Mouse (Mus musculus) frontal cortex, adult (tissue): ENCODE results near the gene Gm10134.
"Not testable (repeated sequence)": the region's sequence is repeated elsewhere in the genome, so short reads cannot be mapped to it uniquely, and the experiment has no call there.

Experiments
- ATAC-seq: cut with Nextera tagmentation; 2 replicates; pipeline ENCODE4 v1.9.2; 2017; ENCODE audit warnings: mild to moderate bottlenecking, moderate library complexity, mixed read lengths; ENCODE audit not compliant: low TSS enrichment

Gene Gm10134

DNA sequence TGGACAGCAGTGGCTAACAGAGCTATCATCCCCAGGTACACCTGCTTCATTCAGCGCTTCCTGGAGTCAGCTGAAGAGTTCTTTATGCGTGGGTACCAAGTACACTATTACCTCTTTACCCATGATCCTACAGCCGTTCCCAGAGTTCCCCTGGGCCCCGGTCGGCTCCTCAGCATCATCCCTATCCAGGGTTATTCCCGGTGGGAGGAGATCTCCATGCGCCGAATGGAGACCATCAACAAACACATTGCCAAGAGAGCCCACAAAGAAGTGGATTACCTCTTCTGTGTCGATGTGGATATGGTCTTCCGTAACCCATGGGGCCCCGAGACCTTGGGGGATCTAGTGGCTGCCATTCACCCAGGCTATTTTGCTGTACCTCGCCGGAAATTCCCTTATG, 1.2 kb upstream of the Gm10134 start:
- no peak for ATAC-seq

DNA sequence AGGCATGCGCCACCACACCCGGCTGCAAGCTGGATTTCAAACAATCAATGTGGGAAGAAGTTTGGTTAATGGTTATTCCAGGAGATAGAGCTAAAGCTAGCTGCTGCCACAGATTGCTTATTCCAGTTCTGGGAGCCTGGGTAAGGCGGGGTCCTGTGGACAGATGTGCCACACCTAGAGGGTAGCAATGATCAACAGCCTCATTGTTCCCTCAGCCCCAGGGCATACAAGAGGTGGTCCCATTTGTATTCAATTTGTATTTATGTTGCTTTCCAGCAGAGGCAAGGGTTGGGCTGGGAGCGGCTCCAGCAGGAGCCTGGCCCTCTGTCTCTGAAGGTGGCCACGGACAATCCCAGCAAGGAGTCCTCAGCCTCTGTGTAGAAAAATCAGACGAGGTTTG, 396 bp downstream of the Gm10134 start:
- no peak for ATAC-seq

DNA sequence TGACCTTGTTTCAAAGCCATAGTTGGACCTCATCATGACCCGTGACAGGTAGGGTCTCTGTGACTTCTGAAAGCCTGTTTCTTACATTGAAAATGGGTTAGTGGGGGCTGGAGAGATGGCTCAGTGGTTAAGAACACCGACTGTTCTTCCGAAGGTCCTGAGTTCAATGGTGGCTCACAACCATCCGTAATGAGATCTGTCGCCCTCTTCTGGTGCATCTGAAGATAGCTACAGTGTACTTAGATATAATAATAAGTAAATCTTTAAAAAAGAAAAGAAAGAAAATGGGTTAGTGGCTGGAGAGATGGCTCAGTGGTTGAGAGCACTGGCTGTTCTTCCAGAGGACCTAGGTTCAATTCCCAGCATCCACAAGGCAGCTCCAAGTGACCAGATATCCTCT, 5.7 kb downstream of the Gm10134 start:
- ATAC-seq, result not testable (repeated sequence)

DNA sequence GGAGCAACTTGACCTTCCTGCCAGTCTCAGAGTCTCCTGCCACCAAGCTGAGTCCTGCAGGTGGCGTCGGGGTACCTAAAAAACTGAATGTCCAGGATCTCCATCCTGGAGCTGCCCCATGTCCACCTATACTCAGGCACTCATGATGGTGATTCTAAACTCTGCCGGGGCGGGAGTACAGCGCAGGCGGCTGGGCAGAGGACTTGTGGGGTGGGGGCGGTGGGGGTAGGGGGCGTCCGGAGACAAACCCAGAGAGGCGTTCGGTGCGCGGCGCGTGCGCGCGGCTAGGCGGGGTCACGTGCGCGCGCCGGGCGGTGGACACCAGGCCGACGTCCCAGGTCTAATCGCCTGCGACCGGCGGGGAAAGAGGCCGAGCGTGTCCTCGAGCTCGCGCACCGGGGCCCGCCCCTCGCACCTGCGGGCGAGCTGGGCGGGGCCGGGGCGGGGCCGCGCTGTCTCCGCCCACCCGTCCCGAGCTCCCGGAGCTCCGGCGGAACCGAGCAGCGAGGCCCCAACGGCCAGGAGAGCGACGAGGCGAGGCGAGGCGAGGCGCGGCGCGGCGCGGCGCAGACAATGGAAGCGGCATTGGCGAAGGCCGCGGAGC, 7.0 kb downstream of the Gm10134 start, which contains the start of gene Ralgds:
Gene Ralgds, plus strand, starts transcription at position 328 of the 604 bp plus-strand sequence.
- peak; percentile 35; the same call in 1 of the 2 replicates for ATAC-seq

DNA sequence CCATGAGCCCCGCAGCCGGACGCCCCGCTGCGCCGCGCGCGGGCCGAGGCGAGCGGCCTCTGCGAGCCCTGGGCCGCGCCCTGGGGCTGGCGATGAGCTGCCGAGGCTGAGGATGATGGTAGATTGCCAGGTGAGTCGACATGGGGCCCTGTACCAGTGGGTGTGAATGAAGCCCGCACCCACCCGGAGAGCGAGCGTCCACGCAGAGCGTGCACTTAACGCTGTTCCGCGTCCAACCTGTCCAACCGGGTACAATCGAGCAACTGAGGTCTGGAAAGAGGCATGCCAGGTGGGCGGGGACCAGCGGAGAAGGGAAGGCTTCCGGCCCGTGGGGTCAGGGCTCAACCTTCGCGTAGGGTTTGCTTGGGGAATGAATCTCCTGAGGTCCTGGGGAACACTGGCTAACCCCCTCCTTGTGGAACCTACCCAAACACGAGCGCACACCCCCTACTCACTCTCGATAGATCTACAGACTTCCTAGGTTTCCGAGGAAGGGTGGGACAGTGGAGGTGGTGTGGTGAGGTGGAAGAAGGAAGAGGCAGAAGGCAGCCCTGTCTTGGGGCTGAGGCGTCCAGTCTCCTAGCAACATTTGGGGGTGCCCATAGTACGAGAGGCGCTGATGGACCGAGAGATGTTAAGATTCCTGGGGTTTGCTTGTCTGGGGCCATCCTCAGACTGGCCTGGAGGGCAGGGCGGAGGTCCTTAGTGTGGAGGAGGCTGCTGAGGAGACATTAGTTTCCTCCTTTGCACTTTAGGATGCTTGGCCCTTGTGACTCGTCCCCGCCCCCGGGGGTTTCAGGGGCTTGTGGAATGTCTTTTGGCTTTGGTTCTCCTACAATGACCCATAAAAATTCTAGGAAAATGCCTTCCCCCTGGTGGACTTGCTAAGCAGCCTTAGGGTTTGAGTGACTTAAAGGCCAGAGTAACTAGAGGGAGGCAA, 7.8 kb downstream of the Gm10134 start:
- peak; percentile 33; the same call in 1 of the 2 replicates for ATAC-seq

DNA sequence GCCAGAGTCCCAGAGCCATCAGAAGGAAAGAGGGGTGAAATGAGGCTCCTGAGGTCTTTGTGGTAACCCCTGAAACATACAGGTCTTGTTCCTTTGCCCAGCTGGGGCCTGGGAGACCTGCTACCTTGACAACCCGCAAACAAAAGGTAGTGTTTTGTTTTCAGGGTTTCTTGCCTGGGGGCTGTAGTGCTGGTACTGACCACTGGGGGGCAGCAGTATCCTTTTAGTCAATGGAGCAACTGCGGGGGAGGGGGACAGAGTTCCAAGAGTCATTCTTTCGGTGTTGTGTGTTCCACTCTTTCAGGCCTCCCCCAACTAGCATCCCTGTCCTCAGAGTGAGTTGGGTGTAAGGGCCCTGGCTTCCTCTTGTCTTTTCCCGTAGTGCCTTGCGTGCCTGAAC, 8.6 kb downstream of the Gm10134 start:
- ATAC-seq, result no peak

DNA sequence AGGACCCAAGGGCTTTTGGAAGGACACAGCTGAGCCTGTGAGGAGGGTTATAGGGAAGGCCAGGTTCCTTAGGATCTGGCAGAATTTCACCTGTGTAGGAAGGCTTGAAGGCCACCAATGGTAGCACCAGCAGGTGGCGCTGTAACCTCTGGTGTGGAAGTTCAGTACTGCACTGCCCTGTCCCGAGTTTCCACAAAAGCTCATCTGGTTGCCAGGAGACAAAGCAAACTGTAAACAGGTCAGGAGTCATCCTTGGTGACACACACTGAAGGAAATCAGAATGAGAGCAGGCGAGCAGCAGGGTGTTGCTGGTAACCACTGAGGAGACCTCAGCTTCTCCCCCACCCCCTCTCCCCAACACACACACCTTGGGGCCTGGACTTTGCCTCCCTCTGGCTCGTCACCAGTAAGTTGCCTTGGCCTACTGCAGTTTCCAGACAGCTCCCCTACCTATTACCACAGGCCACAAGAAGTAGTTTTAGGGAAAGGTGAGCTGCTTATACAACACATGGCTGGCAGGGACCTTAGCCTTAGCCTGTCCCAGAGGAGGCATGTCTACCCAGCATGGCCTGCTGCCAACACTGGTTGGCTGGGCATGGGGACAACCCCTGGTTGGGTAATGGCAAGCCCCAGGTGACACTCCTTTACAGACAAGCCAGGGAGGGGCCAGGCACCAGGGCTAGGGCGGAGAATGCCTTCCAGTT, 11.5 kb downstream of the Gm10134 start:
- ATAC-seq, result no peak

DNA sequence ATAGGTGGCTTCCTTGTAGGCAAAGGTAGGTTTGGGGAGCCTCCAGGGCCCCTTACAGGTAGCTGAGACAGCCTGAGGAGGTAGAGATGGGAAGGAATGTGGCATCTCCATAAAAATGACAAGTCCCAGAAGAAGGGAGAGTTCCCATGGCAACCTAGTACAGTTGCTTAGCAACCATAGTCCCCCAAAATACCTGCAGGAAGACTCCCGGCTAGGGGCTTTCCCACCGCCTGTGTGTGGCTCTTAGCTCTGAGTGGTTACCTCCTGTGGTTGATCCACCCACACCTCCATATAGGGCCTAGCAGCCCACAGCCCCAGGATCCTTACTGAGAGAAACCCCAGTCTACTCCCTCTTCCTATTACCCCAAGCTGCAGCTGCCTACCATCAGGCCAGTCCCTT, 12.3 kb downstream of the Gm10134 start:
- peak; percentile 51 for ATAC-seq

DNA sequence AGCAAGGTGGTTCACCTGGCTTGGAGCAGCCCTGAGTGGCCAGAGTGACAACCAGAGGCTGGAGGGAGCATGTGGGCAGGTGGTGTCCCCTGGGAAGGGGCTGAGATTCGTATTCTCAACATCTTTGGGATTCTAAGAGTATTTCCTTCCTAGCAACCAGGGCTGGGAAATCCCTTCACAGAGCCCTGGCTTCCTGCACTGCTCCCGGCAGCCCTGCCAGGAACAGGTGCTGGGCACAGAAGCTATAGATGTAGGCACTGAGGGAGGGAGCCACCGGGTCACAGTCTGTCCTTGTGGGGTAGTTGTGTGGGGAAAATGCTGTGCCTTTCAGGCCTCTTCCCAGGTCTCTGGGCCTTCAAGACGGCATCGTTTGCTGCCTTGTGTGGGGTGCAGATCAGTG, 14.7 kb downstream of the Gm10134 start:
- ATAC-seq, result no peak

DNA sequence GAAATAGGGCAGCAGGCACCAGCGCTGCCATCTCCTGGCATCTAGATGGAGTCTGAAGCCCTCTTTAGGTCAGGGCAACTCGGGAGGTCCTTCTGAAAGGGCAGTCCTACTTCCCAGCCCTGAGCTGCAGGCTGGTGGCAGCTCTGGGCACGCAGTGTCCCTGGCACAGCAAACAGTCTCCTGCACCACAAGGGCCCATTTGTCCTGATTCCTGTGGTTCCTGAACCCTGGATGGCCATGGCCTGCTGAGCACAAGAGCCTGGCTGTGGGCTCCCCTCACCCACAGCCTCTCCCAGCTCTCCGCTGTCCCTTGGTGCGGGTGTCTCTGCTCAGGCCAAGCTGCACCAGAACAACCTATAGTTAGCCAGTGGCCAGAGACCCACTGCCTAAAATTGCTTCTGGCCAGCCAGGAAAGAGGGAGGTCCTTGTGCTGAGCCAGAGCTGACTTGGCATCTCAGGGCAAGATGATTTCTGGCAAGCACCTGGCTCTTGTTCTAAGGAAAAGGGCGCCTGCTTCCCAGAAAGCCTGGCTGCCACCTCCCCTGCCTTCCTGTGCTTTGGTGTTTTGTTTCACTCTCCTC, 15.8 kb downstream of the Gm10134 start:
- peak; percentile 9 for ATAC-seq

DNA sequence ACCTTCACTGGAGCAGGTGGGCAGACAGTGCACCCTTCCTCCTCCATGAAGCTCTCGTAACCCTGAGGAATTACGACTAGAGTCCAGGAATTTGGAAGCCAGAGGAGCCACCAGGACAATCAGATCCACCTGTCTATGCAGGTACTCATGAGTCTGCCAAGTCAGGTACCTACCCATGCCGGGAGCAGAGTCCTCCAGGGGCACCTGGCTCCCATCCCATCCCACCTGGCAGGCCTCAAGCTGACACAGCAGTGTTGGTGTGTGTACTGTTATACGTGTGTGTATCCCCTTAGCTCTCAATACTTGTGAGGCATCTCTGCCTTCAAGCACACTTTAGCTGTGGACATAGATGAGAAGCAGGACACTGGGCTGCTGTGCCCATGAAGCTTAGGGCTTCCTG, 16.3 kb downstream of the Gm10134 start:
- no peak for ATAC-seq

DNA sequence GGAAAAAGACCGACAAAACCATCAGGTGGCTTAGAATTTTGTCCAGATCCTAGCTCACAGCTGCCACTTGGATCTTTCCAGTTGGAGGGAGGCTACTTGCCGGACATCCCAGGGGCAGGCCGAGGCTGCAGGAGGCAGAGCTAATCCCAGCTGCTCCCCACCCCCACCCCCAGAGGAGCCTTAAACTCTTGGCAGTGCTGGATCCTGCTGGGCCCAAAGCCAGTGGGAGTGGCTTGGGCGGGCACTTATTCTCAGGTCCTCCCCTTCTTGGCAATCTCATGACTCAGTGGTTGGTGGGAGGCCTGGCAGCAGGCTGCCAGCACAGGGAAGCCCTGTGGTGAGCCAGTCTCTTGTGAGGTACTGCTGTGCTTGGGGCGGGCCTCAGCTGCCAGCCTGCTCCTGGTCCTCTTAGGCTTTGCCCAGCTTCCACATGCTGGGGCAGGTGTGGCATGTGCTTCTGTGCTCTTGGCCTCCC, 17.8 kb downstream of the Gm10134 start:
- ATAC-seq, result peak; percentile 77

DNA sequence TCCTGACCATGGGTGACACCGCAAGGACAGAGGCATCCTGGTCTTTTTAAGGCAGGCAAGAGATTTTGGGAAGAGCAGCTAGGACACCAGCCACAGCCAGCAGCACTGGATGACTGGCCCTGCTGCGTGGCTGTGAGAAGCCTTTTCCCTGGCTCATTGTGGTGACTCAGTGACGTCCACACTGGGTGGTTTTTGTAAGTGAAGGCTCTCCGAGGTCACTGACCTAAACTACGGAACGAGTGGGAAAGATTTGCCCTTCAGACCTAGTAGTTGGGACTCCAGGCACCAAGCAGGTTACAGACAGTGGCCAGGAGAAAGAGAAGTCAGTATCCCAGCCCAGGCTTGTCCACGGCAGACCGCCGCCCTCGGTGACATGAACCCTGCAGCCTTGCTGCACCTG, 18.5 kb downstream of the Gm10134 start:
- ATAC-seq, result no peak

DNA sequence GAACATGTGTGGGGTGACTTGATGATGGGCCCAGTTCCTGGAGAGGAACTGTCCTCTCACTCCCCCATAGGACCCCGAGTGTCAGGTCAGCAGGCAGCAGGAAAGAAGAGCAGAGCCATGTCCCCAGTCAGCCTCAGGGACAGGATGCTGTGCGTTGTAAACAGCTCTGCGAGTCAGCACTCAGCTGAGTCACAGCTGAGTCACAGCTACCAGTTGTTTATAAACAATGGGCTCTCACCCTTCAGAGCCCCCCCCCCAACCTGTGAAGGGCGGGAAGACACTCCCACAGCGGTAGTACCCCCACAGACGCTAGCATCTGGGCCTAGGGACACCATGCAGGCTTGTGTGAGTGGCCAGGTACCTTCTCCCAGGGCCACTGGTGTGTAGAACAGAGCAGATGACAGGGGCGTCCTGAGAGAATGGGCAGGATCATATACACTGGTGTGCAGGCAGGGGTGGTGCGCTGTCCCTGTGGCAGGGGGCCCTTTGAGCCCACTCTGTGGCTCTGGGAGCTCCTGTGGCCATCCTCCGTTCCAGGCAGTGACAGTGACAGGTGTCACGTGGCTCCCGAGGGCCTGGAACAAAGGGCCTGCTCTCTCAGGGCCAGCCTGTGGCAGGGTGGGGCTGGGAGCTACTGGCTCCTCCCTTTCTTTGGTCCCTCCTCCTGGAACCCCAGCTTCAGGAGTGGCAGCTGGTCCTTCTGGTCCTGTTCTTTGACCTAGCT, 19.5 kb downstream of the Gm10134 start:
- ATAC-seq, result peak; percentile 28

DNA sequence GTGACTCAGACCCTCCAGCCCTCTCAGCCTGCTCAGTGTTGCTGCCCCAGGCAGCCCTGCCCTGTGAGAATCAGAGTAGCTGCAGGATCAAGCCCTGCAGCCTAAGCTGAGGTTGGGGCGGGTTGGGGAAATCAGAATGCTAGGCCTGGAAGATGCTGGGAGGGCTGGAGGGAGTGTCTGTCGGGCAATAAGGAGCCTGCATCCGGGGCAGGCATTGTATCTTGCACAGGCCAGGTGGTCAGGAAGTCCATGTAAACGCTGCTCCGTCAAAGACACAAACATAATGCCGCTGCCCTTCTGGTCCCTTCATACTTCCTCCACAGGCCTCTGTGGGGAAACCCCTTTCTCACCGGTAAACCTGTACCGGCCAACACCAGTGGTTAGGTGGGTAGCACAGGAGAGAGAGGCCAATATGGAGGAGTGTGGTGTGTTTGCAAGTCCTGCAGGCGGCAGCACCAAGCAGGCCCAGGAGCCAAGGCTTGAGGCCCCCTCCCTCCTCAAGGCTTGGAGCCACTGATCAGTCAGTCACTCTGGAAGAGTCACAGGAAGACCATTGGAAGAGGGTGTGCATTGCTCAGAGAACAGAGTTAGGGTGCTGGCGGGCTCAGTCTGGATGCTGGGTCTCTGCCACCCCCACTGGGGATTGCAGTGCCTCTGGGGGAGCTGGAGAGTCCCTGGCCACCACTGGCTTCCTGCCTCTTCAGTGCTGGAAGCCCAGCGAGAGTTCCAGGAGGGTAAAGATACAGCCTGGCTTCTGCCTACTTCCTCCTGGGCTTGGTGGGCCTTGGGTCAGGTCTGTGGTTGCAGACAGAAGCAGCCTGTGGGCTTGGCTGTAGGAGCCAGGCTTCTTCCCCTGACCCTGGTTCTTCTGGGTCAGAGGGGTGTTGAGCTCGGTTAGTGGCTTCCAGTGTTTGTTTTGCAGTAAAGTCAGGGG, 20.3 kb downstream of the Gm10134 start:
- ATAC-seq, result no peak

DNA sequence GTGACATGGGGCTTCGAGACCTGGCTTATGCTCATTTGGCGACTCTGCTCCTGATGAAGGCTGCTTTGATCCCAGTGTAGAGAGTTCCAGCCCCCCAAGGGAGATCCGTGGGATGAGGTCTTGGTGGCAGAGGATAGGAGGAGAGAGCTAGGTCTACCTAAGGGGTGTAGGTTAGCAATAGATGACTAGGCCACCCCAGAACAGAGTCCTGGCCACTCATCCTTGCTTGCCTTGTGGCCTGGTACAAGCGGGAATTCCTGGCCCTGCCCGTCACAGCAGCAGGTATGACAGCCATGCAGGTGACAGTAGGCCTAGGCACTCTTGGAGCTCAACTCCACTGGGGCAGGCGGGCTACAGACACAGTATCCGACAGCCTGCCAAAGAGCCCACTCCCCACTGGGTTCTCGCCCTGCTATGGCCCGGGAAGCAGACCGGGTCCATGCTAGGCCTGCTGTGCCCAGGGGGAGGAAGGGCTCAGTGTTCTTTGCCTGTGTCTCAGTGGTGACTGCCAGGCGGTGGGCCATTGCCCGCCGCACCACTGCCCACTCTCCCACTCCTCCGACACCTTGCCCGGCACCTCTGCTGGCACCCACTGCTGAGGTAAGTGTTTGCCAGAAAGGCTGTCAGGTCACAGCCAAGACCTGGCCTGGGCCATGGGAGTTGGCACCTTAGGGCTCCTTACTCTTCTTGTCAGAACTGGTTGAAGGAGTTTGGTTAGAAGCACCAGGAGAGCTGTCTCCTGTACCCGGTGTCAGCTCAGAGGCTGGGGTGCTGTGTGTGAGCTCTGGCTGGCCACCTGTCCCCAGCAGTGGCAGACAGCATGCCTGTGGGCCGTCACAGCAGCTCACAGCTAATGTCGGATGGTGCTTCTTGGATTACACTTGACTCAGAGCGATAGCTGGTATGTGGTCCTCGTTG, 21.8 kb downstream of the Gm10134 start:
- ATAC-seq, result no peak

DNA sequence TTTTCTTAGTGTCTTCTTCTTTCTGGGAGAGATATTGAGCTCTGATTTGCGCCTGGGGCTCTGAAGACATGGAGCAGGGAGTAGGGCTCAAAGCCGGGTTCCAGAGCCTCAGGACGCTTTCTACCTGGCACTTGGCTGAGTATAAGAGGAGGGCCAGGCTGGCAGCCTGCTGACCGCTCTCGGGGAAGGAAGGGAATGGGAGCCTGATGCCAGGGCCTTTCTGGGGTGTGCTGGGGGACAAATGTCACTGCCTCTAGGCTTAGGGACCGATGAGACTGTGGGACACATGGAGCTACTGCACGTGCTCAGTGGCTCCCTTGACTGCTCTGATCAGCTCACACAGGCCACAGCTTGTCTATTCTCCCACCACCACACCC, 22.4 kb downstream of the Gm10134 start:
- ATAC-seq, result no peak

DNA sequence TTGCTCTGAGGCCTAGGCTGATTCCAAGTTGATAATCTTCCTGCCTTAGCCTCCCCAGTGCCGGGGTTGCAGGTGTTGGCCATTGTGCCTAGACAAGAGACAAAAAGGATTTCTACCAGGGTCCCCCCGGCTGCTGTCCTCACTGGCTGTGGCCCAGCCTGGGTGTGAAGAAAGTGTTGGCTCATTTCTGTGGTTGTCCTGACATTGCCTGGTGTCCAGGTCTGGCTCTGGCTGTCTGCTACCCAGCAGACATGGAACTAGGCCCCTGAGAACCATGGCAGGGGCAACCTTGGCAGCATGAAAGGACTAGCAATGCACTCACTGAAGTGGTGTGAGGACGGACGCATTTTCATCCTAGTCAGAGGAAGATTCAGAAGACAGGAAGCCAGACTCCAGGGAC, 24.0 kb downstream of the Gm10134 start:
- ATAC-seq, result no peak

DNA sequence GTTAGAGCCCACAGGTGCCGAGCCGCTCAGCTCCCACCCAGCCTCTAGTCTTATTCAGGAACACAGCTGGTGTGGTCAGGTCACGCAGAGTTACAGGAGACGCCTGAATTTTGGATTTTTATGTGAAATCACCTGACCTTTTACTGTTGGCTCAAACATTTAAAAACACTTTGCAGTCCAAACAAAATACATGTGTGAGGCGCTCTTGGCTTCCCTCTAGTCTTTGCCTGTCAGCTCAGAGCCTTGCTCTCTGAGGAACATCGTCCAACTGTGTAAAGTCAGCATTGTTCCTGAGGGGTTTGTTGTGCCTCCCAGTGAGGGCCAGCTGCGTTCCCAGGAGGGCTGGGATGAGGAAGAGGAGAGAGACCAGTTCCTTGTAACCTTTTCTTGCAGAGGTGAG, 24.4 kb downstream of the Gm10134 start:
- ATAC-seq, result no peak
